ENCODE assay signal across 7 mouse cellular contexts in genomic region chr11:18957805-18958770, GRCm38 (mm10).
DNase-seq lines count a peak whose midpoint lies in the region; ATAC-seq lines count a peak whose summit lies in the region.

No protein-coding gene starts in this region.

- 66% methylated on average over 12 of the region's 12 CpGs for WGBS in midbrain, embryonic 10.5 days
- WGBS in midbrain, embryonic 11.5 days = 63% methylated on average over 12 of the region's 12 CpGs
- 16% methylated on average over 12 of the region's 12 CpGs for WGBS in heart, embryonic 11.5 days (ENCODE audit: insufficient replicate concordance)

- peaks cover 42% of the 10 kb centered on the region for H3K4me1 ChIP-seq in midbrain, embryonic 10.5 days
- no peaks in the 10 kb centered on the region for H3K4me1 ChIP-seq in midbrain, embryonic 11.5 days (ENCODE audit: control insufficient read depth, insufficient read depth, low read length)
- H3K4me1 ChIP-seq in heart, embryonic 11.5 days (ENCODE audit: control insufficient read depth, insufficient read depth, low read length) = peaks cover 74% of the 10 kb centered on the region

- DNase-seq in midbrain, embryonic 10.5 days (ENCODE audit: low spot score) = no peak
- DNase-seq in midbrain, embryonic 11.5 days (ENCODE audit: low spot score, missing footprints) = no peak
- DNase-seq in kidney, postnatal 10 days = peak; percentile 74

- peak overlapping the region; percentile 19; the same call in 1 of the 2 replicates for H3K27ac ChIP-seq in midbrain, embryonic 10.5 days (replicated peaks)
- no peak overlapping the region for H3K27ac ChIP-seq in midbrain, embryonic 11.5 days (ENCODE audit: low read depth, low read length)
- peak overlapping the region; percentile 80 for H3K27ac ChIP-seq in heart, embryonic 11.5 days (ENCODE audit: low read depth, low read length)

- no peak for ATAC-seq in midbrain, embryonic 11.5 days (ENCODE audit: low FRiP score)
- ATAC-seq in common myeloid progenitor, adult 5-6 weeks (replicated peaks; ENCODE audit: low read depth, poor library complexity, severe bottlenecking) = peak; percentile 71
- peak; percentile 40; the same call in 1 of the 2 replicates for ATAC-seq in heart, embryonic 11.5 days (replicated peaks; ENCODE audit: insufficient number of reproducible peaks, low FRiP score, low TSS enrichment)
- ATAC-seq in megakaryocyte progenitor cell, adult 5-6 weeks (replicated peaks; ENCODE audit: poor library complexity) = peak; percentile 77
- no peak for ATAC-seq in monocyte, adult 5-6 weeks (replicated peaks; ENCODE audit: insufficient number of reproducible peaks, low FRiP score, low TSS enrichment, poor library complexity, severe bottlenecking)

- no peak overlapping the region for H3K9ac ChIP-seq in midbrain, embryonic 11.5 days (ENCODE audit: low read length)
- 0 out of 2 replicates have a peak overlapping the region, but pooled peaks have one; percentile 11 for H3K9ac ChIP-seq in heart, embryonic 11.5 days (ENCODE audit: low read depth, low read length)

- H3K36me3 ChIP-seq in midbrain, embryonic 10.5 days = no peaks in the 10 kb centered on the region
- no peaks in the 10 kb centered on the region for H3K36me3 ChIP-seq in midbrain, embryonic 11.5 days (ENCODE audit: control insufficient read depth, insufficient read depth, low read length)
- H3K36me3 ChIP-seq in heart, embryonic 11.5 days (ENCODE audit: control insufficient read depth, insufficient read depth, low read length) = no peaks in the 10 kb centered on the region

- no peaks in the 10 kb centered on the region for H3K9me3 ChIP-seq in midbrain, embryonic 10.5 days (replicated peaks)
- no peaks in the 10 kb centered on the region for H3K9me3 ChIP-seq in midbrain, embryonic 11.5 days (ENCODE audit: control insufficient read depth, low read length)
- H3K9me3 ChIP-seq in heart, embryonic 11.5 days (replicated peaks; ENCODE audit: control insufficient read depth, low read length) = no peaks in the 10 kb centered on the region

- no peak overlapping the region for H3K4me3 ChIP-seq in midbrain, embryonic 10.5 days
- H3K4me3 ChIP-seq in midbrain, embryonic 11.5 days (ENCODE audit: low read depth, low read length) = no peak overlapping the region
- no peak overlapping the region for H3K4me3 ChIP-seq in heart, embryonic 11.5 days (ENCODE audit: low read depth, low read length)

- no peaks in the 10 kb centered on the region for H3K27me3 ChIP-seq in midbrain, embryonic 10.5 days (ENCODE audit: low read depth, poor library complexity, severe bottlenecking)
- no peaks in the 10 kb centered on the region for H3K27me3 ChIP-seq in midbrain, embryonic 11.5 days (ENCODE audit: control insufficient read depth, insufficient read depth, low read length)
- no peaks in the 10 kb centered on the region for H3K27me3 ChIP-seq in heart, embryonic 11.5 days (ENCODE audit: control insufficient read depth, insufficient read depth, low read length)

- no peak overlapping the region for H3K4me2 ChIP-seq in midbrain, embryonic 11.5 days
- peak overlapping the region; percentile 31 for H3K4me2 ChIP-seq in heart, embryonic 11.5 days

Comparison
In these comparisons a context has a peak if more than half of its experiments do, and no peak if none do; other contexts are left out.
1. ATAC-seq: peak in common myeloid progenitor, adult 5-6 weeks (single experiment), heart, embryonic 11.5 days (single experiment) and megakaryocyte progenitor cell, adult 5-6 weeks (single experiment); none in midbrain, embryonic 11.5 days (single experiment) and monocyte, adult 5-6 weeks (single experiment).